Mouse (Mus musculus) neural tube, embryonic 11.5 days (tissue): ENCODE results near the gene Tmem121. TPM values are rescaled to one million over a fixed set of nuclear protein-coding genes. Genes with fewer than 3 reads are reported as not detected.
A peak's percentile ranks its signal among the peaks of the same experiment; 100 is the strongest.

Source experiments
- ATAC-seq: fragments of 200-750 bp; cut with Nextera tagmentation; 2 replicates; pipeline ENCODE4 v1.8.0; 2017; ENCODE audit warnings: moderate number of reproducible peaks, mild to moderate bottlenecking, moderate TSS enrichment, moderate library complexity; ENCODE audit not compliant: insufficient read depth, low FRiP score, low TSS enrichment
- DNase-seq: peaks from one replicate; pipeline ENCODE4 v3.0.0-alpha.2; 2015; ENCODE audit warnings: low spot score
- H3K27ac ChIP-seq: fragments of 300-500 bp; sonication (generic); 2 replicates; pipeline ENCODE4 v1.5.1; 2014; ENCODE audit warnings: low read depth, mild to moderate bottlenecking, low read length
- H3K27me3 ChIP-seq: fragments of 300-500 bp; sonication (generic); 2 replicates; pipeline ENCODE4 v1.6.1; 2014; ENCODE audit warnings: mild to moderate bottlenecking, low read length, mixed read lengths; ENCODE audit not compliant: control insufficient read depth, insufficient read depth
- H3K36me3 ChIP-seq: fragments of 300-500 bp; sonication (generic); 2 replicates; pipeline ENCODE4 v1.6.1; 2014; ENCODE audit warnings: mild to moderate bottlenecking, low read length, moderate library complexity, mixed read lengths; ENCODE audit not compliant: control insufficient read depth, insufficient read depth
- H3K4me1 ChIP-seq: fragments of 300-500 bp; sonication (generic); 2 replicates; pipeline ENCODE4 v1.6.1; 2014; ENCODE audit warnings: low read length, mixed read lengths; ENCODE audit not compliant: control insufficient read depth, insufficient read depth
- H3K4me2 ChIP-seq: fragments of 300-500 bp; sonication (generic); 2 replicates; pipeline ENCODE4 v1.6.1; 2014; ENCODE audit warnings: low read depth, mild to moderate bottlenecking, moderate library complexity
- H3K4me3 ChIP-seq: fragments of 300-500 bp; sonication (generic); 2 replicates; pipeline ENCODE4 v1.5.1; 2014; ENCODE audit warnings: low read depth, low read length
- H3K9ac ChIP-seq: fragments of 300-500 bp; sonication (generic); 2 replicates; pipeline ENCODE4 v1.6.1; 2014; ENCODE audit warnings: mild to moderate bottlenecking, low read length
- H3K9me3 ChIP-seq: fragments of 300-500 bp; sonication (generic); 2 replicates; pipeline ENCODE4 v1.6.1; 2016; ENCODE audit warnings: low read length; ENCODE audit not compliant: control insufficient read depth
- WGBS: fragments of 180-500 bp; shearing (Covaris S2); extraction: QIAGEN DNeasy Blood & Tissue Kit; methylation state at CpG from one replicate; pipeline ENCODE4 v1.1.7; 2014; 5-methylcytosine and 5-hydroxymethylcytosine counted together
- polyA plus RNA-seq: library from polyadenylated mRNA; unstranded; fragments of >200 nt; fragmentation: Nextera tagmentation; extraction: Ambion mirVana; gene quantifications from 2 replicates; pipeline ENCODE4 v1.2.1, GENCODE M21; 2014

The Tmem121 gene
- polyA plus RNA-seq, 1 experiment from 2014 or later = 13.2 TPM

GRCm38 (mm10) chr12:113152272-113152661 is 33.5 kb upstream of the Tmem121 start:
- Histone ChIP-seq H3K9ac (peak overlapping the region; percentile 45), H3K4me2 (peak overlapping the region; percentile 72), H3K27ac (no peak overlapping the region), H3K36me3 (no peaks in the 10 kb centered on the region), H3K27me3 (peaks cover 20% of the 10 kb centered on the region), H3K4me1 (peaks cover 13% of the 10 kb centered on the region), H3K9me3 (no peaks in the 10 kb centered on the region), H3K4me3 (peak overlapping the region; percentile 42)
- 22% methylated on average over 19 of the region's 19 CpGs for WGBS
- no peak for ATAC-seq
- DNase-seq = no peak

DNA sequence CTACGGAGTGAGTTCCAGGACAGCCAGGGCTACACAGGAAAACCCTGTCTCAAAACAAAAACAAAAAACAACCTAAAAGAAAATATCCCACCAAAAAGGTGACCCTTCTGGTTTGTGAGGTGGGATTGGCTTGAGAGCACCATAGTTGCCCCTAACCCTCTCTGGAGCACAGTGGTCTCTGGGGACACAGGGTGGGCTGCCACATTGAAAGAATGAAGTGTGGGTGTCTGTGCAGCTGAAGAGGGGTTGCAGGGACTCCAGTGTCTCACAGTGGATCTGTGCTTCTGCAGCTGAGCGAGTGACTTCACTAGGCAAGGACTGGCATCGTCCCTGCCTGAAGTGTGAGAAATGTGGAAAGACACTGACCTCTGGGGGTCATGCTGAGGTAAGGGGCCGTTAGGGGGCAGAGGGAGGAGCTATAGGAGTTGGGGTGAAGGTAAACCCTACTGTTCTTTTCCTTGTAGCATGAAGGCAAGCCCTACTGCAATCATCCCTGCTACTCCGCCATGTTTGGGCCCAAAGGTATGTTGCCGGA is 32.7 kb upstream of the Tmem121 start:
- Histone ChIP-seq H3K9ac (no peak overlapping the region), H3K4me3 (no peak overlapping the region), H3K4me2 (no peak overlapping the region), H3K36me3 (no peaks in the 10 kb centered on the region), H3K9me3 (no peaks in the 10 kb centered on the region), H3K4me1 (peaks cover 15% of the 10 kb centered on the region), H3K27me3 (peaks cover 20% of the 10 kb centered on the region), H3K27ac (no peak overlapping the region)
- no peak for DNase-seq
- ATAC-seq = no peak
- 78% methylated on average over 6 of the region's 6 CpGs for WGBS

DNA sequence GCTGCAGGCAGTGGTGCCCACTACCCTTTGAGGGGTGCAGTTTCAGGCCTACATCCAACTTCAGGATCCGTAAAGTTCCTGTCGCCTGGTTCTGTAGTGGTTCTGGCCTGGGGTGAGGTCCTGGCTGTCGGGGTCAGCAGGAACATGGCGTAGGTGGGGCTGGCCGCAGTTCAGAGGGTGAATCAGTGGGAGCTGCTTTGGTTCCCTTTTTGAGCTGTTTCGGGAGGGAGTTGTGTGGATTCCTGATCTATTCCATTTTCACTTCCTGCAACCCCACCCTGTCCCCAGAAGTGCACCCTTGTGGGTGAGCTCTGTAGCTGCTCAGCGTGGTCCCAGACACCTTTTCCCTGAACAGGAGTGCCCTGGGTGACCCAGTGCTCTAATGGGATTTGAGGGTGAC is 31.8 kb upstream of the Tmem121 start:
- H3K9me3 ChIP-seq = no peaks in the 10 kb centered on the region
- H3K27ac ChIP-seq = no peak overlapping the region
- no peak overlapping the region for H3K4me3 ChIP-seq
- peaks cover 17% of the 10 kb centered on the region for H3K27me3 ChIP-seq
- no peak overlapping the region for H3K4me2 ChIP-seq
- ATAC-seq = no peak
- H3K36me3 ChIP-seq = no peaks in the 10 kb centered on the region
- H3K4me1 ChIP-seq = peaks cover 15% of the 10 kb centered on the region
- no peak for DNase-seq
- WGBS = 93% methylated on average over 7 of the region's 7 CpGs
- no peak overlapping the region for H3K9ac ChIP-seq

DNA sequence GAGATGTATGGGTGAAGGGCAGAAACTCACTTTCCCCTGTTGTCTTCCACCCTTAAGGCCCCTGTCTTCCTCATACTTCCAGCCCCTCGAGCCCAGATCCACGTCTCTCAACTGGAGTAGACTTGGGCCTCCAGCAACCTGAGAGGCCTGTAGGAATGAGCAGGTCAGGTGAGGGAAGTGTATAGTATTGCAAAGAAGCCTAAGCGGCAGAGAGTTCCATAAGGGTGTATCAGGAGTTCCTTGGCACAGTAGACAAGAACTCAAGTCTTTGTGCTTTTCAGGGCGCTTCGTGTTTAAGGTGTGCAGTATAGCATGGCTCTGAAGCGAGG is 31.0 kb upstream of the Tmem121 start:
- peak overlapping the region; percentile 41; the same call in 1 of the 2 replicates for H3K4me2 ChIP-seq
- no peak overlapping the region for H3K27ac ChIP-seq
- no peaks in the 10 kb centered on the region for H3K36me3 ChIP-seq
- no peak overlapping the region for H3K4me3 ChIP-seq
- H3K4me1 ChIP-seq = peaks cover 15% of the 10 kb centered on the region
- H3K27me3 ChIP-seq = peaks cover 17% of the 10 kb centered on the region
- WGBS = 83% methylated on average over 6 of the region's 6 CpGs
- no peaks in the 10 kb centered on the region for H3K9me3 ChIP-seq
- ATAC-seq (no peak), DNase-seq (no peak)
- no peak overlapping the region for H3K9ac ChIP-seq

DNA sequence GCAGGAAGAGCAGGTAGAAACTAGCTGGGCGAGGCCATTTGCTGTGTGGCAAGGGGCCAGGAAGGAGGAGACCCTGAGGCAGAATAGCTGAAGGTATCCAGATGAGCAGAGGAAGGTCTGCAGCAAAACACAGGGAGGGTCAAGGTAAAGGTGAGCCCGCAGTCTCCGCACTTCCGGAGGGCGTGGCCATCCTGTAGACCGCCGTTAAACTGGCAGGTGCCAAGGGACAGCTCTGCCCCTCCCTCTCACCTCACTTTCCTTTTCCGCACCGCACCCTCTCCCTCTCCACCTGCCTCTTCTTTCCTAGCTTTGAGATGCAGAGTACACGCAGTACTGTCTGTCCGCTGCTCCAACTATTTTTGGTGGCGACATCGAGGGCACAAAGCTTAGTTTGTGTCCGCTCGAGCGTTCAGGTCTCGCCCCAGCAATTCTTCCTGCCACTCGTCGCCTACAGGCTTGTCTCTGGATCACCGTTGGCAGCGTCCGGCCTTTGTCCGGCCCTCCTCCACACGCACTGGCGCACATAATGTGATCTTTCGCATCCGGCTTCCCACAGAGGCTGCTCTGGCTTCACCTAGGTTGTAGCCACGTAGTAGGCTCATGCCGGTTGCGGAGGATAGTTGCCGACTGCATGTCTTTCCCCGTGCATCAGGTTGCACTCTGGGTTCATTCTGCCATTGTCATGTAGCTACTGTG is 30.5 kb upstream of the Tmem121 start:
- Histone ChIP-seq H3K9me3 (no peaks in the 10 kb centered on the region), H3K4me1 (peaks cover 15% of the 10 kb centered on the region), H3K27me3 (peaks cover 17% of the 10 kb centered on the region), H3K27ac (no peak overlapping the region), H3K9ac (peak overlapping the region; percentile 58), H3K4me3 (peak overlapping the region; percentile 14), H3K4me2 (peak overlapping the region; percentile 41), H3K36me3 (no peaks in the 10 kb centered on the region)
- DNase-seq (peak; percentile 53), ATAC-seq (peak; percentile 7; the same call in 1 of the 2 replicates)
- 6% methylated on average over 32 of the region's 32 CpGs for WGBS

DNA sequence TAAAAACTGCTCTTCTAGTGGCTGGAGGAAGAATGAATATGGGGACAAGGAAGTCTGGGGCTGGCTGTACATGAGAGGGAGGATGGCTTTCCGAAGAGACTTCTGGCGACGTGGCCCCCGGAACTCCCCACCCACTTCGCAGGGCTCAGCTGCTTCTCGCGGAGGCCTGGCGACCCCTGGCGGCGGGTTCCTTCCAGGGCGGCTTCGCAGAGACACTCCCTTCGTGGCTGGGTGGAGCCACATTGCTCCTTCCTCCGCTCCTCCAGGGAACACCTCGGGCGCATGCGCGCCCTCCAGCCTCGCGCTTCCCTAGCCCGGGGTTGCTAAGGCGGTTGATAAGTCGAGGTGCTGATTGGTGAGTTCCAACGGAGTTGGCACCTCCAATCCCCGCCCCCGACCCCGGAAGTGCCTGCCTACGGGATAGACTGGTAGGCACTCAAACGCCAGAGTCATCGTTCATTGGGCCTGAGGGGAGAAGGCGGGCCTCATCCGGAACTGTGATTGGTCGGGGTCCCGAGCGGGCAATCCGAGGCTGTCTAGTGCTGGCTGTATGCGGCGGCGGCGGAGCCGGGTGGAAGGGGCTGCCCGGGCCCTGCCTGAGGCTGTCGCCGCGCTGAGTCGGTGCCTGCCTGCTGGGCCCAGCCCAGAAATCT is 29.7 kb upstream of the Tmem121 start, which contains the start of gene Tedc1:
TSS of gene Tedc1 (plus strand) at position 535 of the 653 bp plus-strand sequence.
- 0 out of 2 replicates have a peak within 1 kb of the TSS, but pooled peaks have one; percentile 20 for H3K27ac ChIP-seq
- H3K36me3 ChIP-seq = peaks cover 3% of the 10 kb centered on the region; the same call in 1 of the 2 replicates
- peak within 1 kb of the TSS; percentile 82 for H3K4me2 ChIP-seq
- H3K9ac ChIP-seq = peak within 1 kb of the TSS; percentile 62
- DNase-seq (peak; percentile 99), ATAC-seq (peak; percentile 98)
- H3K9me3 ChIP-seq = no peaks in the 10 kb centered on the region
- H3K27me3 ChIP-seq = peaks cover 17% of the 10 kb centered on the region
- peak within 1 kb of the TSS; percentile 59 for H3K4me3 ChIP-seq
- peaks cover 15% of the 10 kb centered on the region for H3K4me1 ChIP-seq
- under 1% methylated on average over 46 of the region's 46 CpGs for WGBS

- H3K9ac ChIP-seq = peak overlapping the region; percentile 62
- peak overlapping the region; percentile 82 for H3K4me2 ChIP-seq
- 0 out of 2 replicates have a peak overlapping the region, but pooled peaks have one; percentile 20 for H3K27ac ChIP-seq
- no peak for ATAC-seq
- peaks cover 15% of the 10 kb centered on the region for H3K27me3 ChIP-seq
- no peaks in the 10 kb centered on the region for H3K9me3 ChIP-seq
- H3K36me3 ChIP-seq = peaks cover 3% of the 10 kb centered on the region; the same call in 1 of the 2 replicates
- 1% methylated on average over 22 of the region's 23 CpGs for WGBS
- peak overlapping the region; percentile 59 for H3K4me3 ChIP-seq
- peaks cover 14% of the 10 kb centered on the region for H3K4me1 ChIP-seq
- no peak for DNase-seq
These were observed 29.2 kb upstream of the Tmem121 start for GRCm38 (mm10) chr12:113156540-113156929.

DNA sequence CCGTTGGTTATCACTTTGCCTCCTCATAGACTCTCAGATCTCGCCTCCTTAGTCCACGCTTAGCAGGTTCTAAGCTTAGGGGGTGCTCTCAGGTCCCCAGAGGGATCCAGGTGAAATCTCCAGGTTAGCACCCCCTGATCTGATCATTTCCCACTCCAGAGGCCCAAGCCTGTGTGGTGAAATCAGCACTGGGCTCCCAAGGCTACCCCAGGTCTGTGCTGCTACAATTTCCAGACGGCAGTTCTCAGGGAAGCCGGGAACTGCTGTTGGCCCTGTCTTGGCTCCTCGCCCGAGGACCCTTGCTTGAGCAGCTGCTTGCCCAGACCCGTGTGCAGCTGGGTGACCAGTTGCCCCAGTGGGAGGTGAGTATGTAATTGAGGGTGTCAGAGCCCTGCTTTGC is 28.7 kb upstream of the Tmem121 start:
- Histone ChIP-seq H3K27me3 (peaks cover 11% of the 10 kb centered on the region), H3K4me1 (peaks cover 10% of the 10 kb centered on the region), H3K4me2 (peak overlapping the region; percentile 82), H3K27ac (no peak overlapping the region), H3K4me3 (peak overlapping the region; percentile 59), H3K9me3 (no peaks in the 10 kb centered on the region), H3K9ac (peak overlapping the region; percentile 62), H3K36me3 (peaks cover 5% of the 10 kb centered on the region; the same call in 1 of the 2 replicates)
- DNase-seq (no peak), ATAC-seq (no peak)
- WGBS = 40% methylated on average over 8 of the region's 8 CpGs
